Mouse (Mus musculus): ENCODE measurements around the gene Cp.
A peak's percentile ranks its signal among the peaks of the same experiment; 100 is the strongest.
"Not testable (repeated sequence)": the region's sequence is repeated elsewhere in the genome, so short reads cannot be mapped to it uniquely, and the experiment has no call there.

Cp gene

GRCm38 (mm10) chr3:20007759-20008158 is 50.9 kb downstream of the Cp start:
- no peak for DNase-seq

GRCm38 (mm10) chr3:20010464-20010863 is 53.6 kb downstream of the Cp start:
- DNase-seq = no peak

GRCm38 (mm10) chr3:20010905-20011304 is 54.1 kb downstream of the Cp start:
- not testable (repeated sequence) for DNase-seq

- DNase-seq = no peak
Observed at GRCm38 (mm10) chr3:20014454-20014853, 57.6 kb downstream of the Cp start.

- no peak for DNase-seq
Observed at GRCm38 (mm10) chr3:20018076-20018475, 61.2 kb downstream of the Cp start.

- DNase-seq = no peak
Observed at GRCm38 (mm10) chr3:20023832-20024231, 67.0 kb downstream of the Cp start.

- DNase-seq = no peak
Observed at GRCm38 (mm10) chr3:20026481-20026880, 69.6 kb downstream of the Cp start.

GRCm38 (mm10) chr3:20026996-20027689 is 70.3 kb downstream of the Cp start:
- DNase-seq = no peak

GRCm38 (mm10) chr3:20027788-20028187 is 70.9 kb downstream of the Cp start:
- DNase-seq = no peak

- no peak for DNase-seq
Observed at GRCm38 (mm10) chr3:20028640-20029039, 71.8 kb downstream of the Cp start.

GRCm38 (mm10) chr3:20030807-20031206 is 74.0 kb downstream of the Cp start:
- DNase-seq = no peak

- DNase-seq = peak; percentile 20
Observed at GRCm38 (mm10) chr3:20033761-20034718, 77.2 kb downstream of the Cp start.

GRCm38 (mm10) chr3:20034719-20035404 is 78.0 kb downstream of the Cp start, which contains the start of gene Hps3:
Gene Hps3 (minus strand): TSS chr3:20035315.
- DNase-seq = peak; percentile 92

- DNase-seq = no peak
Observed at GRCm38 (mm10) chr3:20036069-20036468, 79.2 kb downstream of the Cp start.

- not testable (repeated sequence) for DNase-seq
Observed at GRCm38 (mm10) chr3:20041461-20041860, 84.6 kb downstream of the Cp start.

GRCm38 (mm10) chr3:20044736-20045135 is 87.9 kb downstream of the Cp start:
- not testable (repeated sequence) for DNase-seq

- DNase-seq = peak; percentile 95
Observed at GRCm38 (mm10) chr3:20057306-20058196, 100.7 kb downstream of the Cp start, which contains the start of gene Hltf. Gene Hltf (plus strand): TSS chr3:20057811.

- DNase-seq = peak; percentile 7
Observed at GRCm38 (mm10) chr3:20058197-20058541, 101.3 kb downstream of the Cp start.
